Mouse (Mus musculus): Measurements from ENCODE around the gene Gm2696.

DNA sequence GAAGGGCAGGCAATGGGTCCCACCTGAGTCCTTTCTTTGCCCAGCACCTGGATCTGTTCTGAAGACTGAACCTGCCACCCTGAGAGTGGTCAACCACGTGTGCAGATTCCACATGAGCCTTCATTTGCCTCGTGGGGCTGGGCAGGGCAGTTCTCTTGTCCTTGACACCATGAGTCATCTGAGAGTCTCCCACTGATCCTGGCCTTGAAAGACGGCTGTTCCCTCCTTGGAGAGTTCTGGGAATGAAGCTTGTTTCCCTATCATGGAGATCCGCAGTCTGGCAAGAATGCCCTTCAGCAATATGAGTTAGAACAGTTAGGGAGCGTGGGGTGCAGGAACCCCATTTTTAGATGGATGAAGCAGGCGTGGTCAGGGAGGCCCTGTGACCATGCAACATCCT is 24.5 kb downstream of the Gm2696 start:
- no peak for TF ChIP-seq CTCF (IDR thresholded peaks at IDR 0.05; ENCODE audit: borderline replicate concordance, insufficient read depth, low read depth, low read length)
- TF ChIP-seq POLR2A (IDR thresholded peaks at IDR 0.05; ENCODE audit: borderline replicate concordance, insufficient read depth, low read length) = no peak
